Mouse (Mus musculus) MEL (cell line): ENCODE data around the gene Rpgrip1l. TPM values are rescaled to one million over a fixed set of nuclear protein-coding genes. Genes with fewer than 3 reads are reported as not detected.

Experiments
- DNase-seq: peaks from one replicate; pipeline ENCODE4 v3.0.0; 2011; ENCODE audit warnings: low read depth, low spot score
- H3K27ac ChIP-seq: 2 replicates; pipeline ENCODE4 v1.5.1; 2012; ENCODE audit warnings: low read depth, mild to moderate bottlenecking, control low read depth, low read length, moderate library complexity; ENCODE audit not compliant: control insufficient read depth
- H3K27me3 ChIP-seq, 2 experiments: fragments of 150-350 bp in 1 of 2; sonication (generic) in 1 of 2; 2 replicates each; pipeline ENCODE4 v1.6.1; 2012; ENCODE audit warnings: low read length in 2 of 2, mild to moderate bottlenecking in 2 of 2, improper control_type of control experiment in 1 of 2, moderate library complexity in 1 of 2; ENCODE audit not compliant: insufficient read depth in 2 of 2, control insufficient read depth in 1 of 2
- H3K36me3 ChIP-seq, 2 experiments: 2 replicates each; pipeline ENCODE4 v1.6.1; 2012 to 2014; ENCODE audit warnings: low read length in 2 of 2, improper control_type of control experiment in 1 of 2, inconsistent platforms in 1 of 2, mild to moderate bottlenecking in 1 of 2; ENCODE audit not compliant: insufficient read depth in 2 of 2, control insufficient read depth in 1 of 2
- H3K4me1 ChIP-seq, 2 experiments: fragments of 150-350 bp in 1 of 2; sonication (generic) in 1 of 2; 2 replicates each; pipeline ENCODE4 v1.6.1; 2012; ENCODE audit warnings: low read length in 2 of 2, improper control_type of control experiment in 1 of 2, mild to moderate bottlenecking in 1 of 2; ENCODE audit not compliant: insufficient read depth in 2 of 2, control insufficient read depth in 1 of 2
- H3K4me3 ChIP-seq, 2 experiments: fragments of 150-350 bp in 1 of 2; sonication (generic) in 1 of 2; 2 replicates each; pipeline ENCODE4 v1.5.1; 2012; ENCODE audit warnings: low read depth in 2 of 2, low read length in 2 of 2, mild to moderate bottlenecking in 2 of 2, moderate library complexity in 2 of 2, control low read depth in 1 of 2, improper control_type of control experiment in 1 of 2; ENCODE audit not compliant: control insufficient read depth in 1 of 2, insufficient read depth in 1 of 2
- H3K79me2 ChIP-seq: 2 replicates; pipeline ENCODE4 v1.6.1; 2012; ENCODE audit warnings: mild to moderate bottlenecking, low read length, moderate library complexity; ENCODE audit not compliant: control insufficient read depth, poor library complexity, insufficient read depth
- H3K9ac ChIP-seq: 2 replicates; pipeline ENCODE4 v1.6.1; 2012; ENCODE audit warnings: low read depth, mild to moderate bottlenecking, control low read depth, low read length, moderate library complexity; ENCODE audit not compliant: control insufficient read depth, poor library complexity, severe bottlenecking
- H3K9me3 ChIP-seq: fragments of 150-350 bp; sonication (generic); replicated peaks from 2 replicates; pipeline ENCODE4 v1.6.1; 2012; ENCODE audit warnings: mild to moderate bottlenecking, low read length, improper control_type of control experiment, moderate library complexity; ENCODE audit not compliant: insufficient read depth
- CHD1 ChIP-seq: IDR thresholded peaks from 2 replicates; pipeline ENCODE4 v1.6.1; 2012; ENCODE audit warnings: low read depth, mild to moderate bottlenecking, inconsistent platforms, low read length, improper control_type of control experiment
- CTCF ChIP-seq, 3 experiments: IDR thresholded peaks in 2 of 3; conservative IDR thresholded peaks in 1 of 3; 2 replicates each; pipeline ENCODE4 v1.5.1; 2011 to 2012; ENCODE audit warnings: low read length in 3 of 3, low read depth in 2 of 3, mild to moderate bottlenecking in 2 of 3, improper control_type of control experiment in 1 of 3, inconsistent platforms in 1 of 3, mixed read lengths in 1 of 3, moderate library complexity in 1 of 3; ENCODE audit not compliant: control insufficient read depth in 1 of 3, insufficient read depth in 1 of 3, poor library complexity in 1 of 3, severe bottlenecking in 1 of 3
- E2F4 ChIP-seq: IDR thresholded peaks from 2 replicates; pipeline ENCODE4 v1.6.1; 2011; ENCODE audit warnings: low read depth, low read length, improper control_type of control experiment, borderline replicate concordance
- ETS1 ChIP-seq: IDR thresholded peaks from 2 replicates; pipeline ENCODE4 v1.6.1; 2012; ENCODE audit warnings: low read depth, mild to moderate bottlenecking, inconsistent platforms, low read length, improper control_type of control experiment, moderate library complexity
- GABPA ChIP-seq: IDR thresholded peaks from 2 replicates; pipeline ENCODE4 v1.6.1; 2012; ENCODE audit warnings: low read depth, mild to moderate bottlenecking, inconsistent platforms, low read length, improper control_type of control experiment, moderate library complexity
- GATA1 ChIP-seq: IDR thresholded peaks from 2 replicates; pipeline ENCODE4 v1.6.1; 2011; ENCODE audit warnings: low read depth, low read length, improper control_type of control experiment
- JUND ChIP-seq: IDR thresholded peaks from 2 replicates; pipeline ENCODE4 v1.6.1; 2011; ENCODE audit warnings: low read depth, mild to moderate bottlenecking, improper control_type of control experiment, low read length
- KAT2A ChIP-seq: conservative IDR thresholded peaks from 2 replicates; pipeline ENCODE4 v1.6.1; 2012; ENCODE audit warnings: low read depth, low read length, improper control_type of control experiment, inconsistent platforms
- MAFK ChIP-seq: IDR thresholded peaks from 2 replicates; pipeline ENCODE4 v1.6.1; 2011; ENCODE audit warnings: low read depth, mild to moderate bottlenecking, low read length, improper control_type of control experiment, borderline replicate concordance
- MAX ChIP-seq: IDR thresholded peaks from 2 replicates; pipeline ENCODE4 v1.6.1; 2011; ENCODE audit warnings: low read length, improper control_type of control experiment
- MAZ ChIP-seq: IDR thresholded peaks from 2 replicates; pipeline ENCODE4 v1.6.1; 2012; ENCODE audit warnings: low read depth, mild to moderate bottlenecking, inconsistent platforms, low read length, improper control_type of control experiment
- MEF2A ChIP-seq: IDR thresholded peaks from 2 replicates; pipeline ENCODE4 v1.6.1; 2014; ENCODE audit warnings: low read depth, mild to moderate bottlenecking, inconsistent platforms, low read length, improper control_type of control experiment; ENCODE audit not compliant: poor library complexity, insufficient replicate concordance, severe bottlenecking; ENCODE audit errors: extremely low read depth
- MXI1 ChIP-seq: IDR thresholded peaks from 2 replicates; pipeline ENCODE4 v1.6.1; 2011; ENCODE audit warnings: mild to moderate bottlenecking, low read depth, low read length, improper control_type of control experiment
- MYB ChIP-seq: IDR thresholded peaks from 2 replicates; pipeline ENCODE4 v1.6.1; 2011; ENCODE audit warnings: mild to moderate bottlenecking, low read depth, low read length, improper control_type of control experiment
- NELFE ChIP-seq: IDR thresholded peaks from 2 replicates; pipeline ENCODE4 v1.6.1; 2011; ENCODE audit warnings: low read depth, low read length, improper control_type of control experiment
- POLR2A ChIP-seq, 2 experiments: IDR thresholded peaks; 2 replicates each; pipeline ENCODE4 v1.6.1; 2011 to 2012; ENCODE audit warnings: low read length in 2 of 2, mild to moderate bottlenecking in 2 of 2, control low read depth in 1 of 2, improper control_type of control experiment in 1 of 2, low read depth in 1 of 2, moderate library complexity in 1 of 2; ENCODE audit not compliant: control insufficient read depth in 1 of 2, insufficient read depth in 1 of 2, poor library complexity in 1 of 2
- RAD21 ChIP-seq: IDR thresholded peaks from 2 replicates; pipeline ENCODE4 v1.6.1; 2011; ENCODE audit warnings: mild to moderate bottlenecking, low read depth, low read length, improper control_type of control experiment
- SMC3 ChIP-seq: IDR thresholded peaks from 2 replicates; pipeline ENCODE4 v1.6.1; 2011; ENCODE audit warnings: low read depth, low read length, improper control_type of control experiment
- TCF12 ChIP-seq: IDR thresholded peaks from 2 replicates; pipeline ENCODE4 v1.6.1; 2014; ENCODE audit warnings: low read depth, mild to moderate bottlenecking, inconsistent platforms, low read length, improper control_type of control experiment, moderate library complexity
- USF1 ChIP-seq: IDR thresholded peaks from 2 replicates; pipeline ENCODE4 v1.6.1; 2014; ENCODE audit warnings: low read depth, mild to moderate bottlenecking, inconsistent platforms, low read length, improper control_type of control experiment, moderate library complexity
- ZKSCAN1 ChIP-seq: IDR thresholded peaks from 2 replicates; pipeline ENCODE4 v1.6.1; 2012; ENCODE audit warnings: low read depth, mild to moderate bottlenecking, inconsistent platforms, low read length, improper control_type of control experiment, moderate library complexity
- polyA plus RNA-seq, 2 experiments: library from polyadenylated mRNA; stranded (reverse) in 1 of 2; unstranded in 1 of 2; fragments of >175 nt in 1 of 2; fragments of >200 nt in 1 of 2; gene quantifications; 2 replicates each; pipeline versions ENCODE4 v1.2.1 to v1.2.4; 2012; ENCODE audit warnings: low replicate concordance in 2 of 2, low read depth in 1 of 2; ENCODE audit not compliant: insufficient read length in 2 of 2, insufficient read depth in 1 of 2, missing spikeins in 1 of 2
- total RNA-seq: library from RNA; depleted of rRNA; stranded (reverse); fragments of 300-350 nt; gene quantifications from 2 replicates; pipeline ENCODE4 v1.2.3, GENCODE M21; 2012

Gene Rpgrip1l
- total and polyA plus RNA-seq, 3 experiments = 2.9 to 3.9 TPM; not detected in 1

GRCm38 (mm10) chr8:91197233-91197632, 115.8 kb downstream of the Rpgrip1l start:
- no peak overlapping the region for H3K4me3 ChIP-seq
- no peaks in the 10 kb centered on the region for H3K79me2 ChIP-seq
- H3K9ac ChIP-seq = no peak overlapping the region
- H3K9me3 ChIP-seq = no peaks in the 10 kb centered on the region
- DNase-seq = no peak
- TF ChIP-seq ZKSCAN1 (no peak), ETS1 (no peak), MXI1 (no peak)
- peaks cover 0 to 1% of the 10 kb centered on the region in 2 experiments; a peak in 1 of 4 replicates for H3K27me3 ChIP-seq
- H3K4me1 ChIP-seq = no peaks in the 10 kb centered on the region; a peak in 1 of 4 replicates
- no peaks in the 10 kb centered on the region for H3K36me3 ChIP-seq
- no peak overlapping the region for H3K27ac ChIP-seq

DNA sequence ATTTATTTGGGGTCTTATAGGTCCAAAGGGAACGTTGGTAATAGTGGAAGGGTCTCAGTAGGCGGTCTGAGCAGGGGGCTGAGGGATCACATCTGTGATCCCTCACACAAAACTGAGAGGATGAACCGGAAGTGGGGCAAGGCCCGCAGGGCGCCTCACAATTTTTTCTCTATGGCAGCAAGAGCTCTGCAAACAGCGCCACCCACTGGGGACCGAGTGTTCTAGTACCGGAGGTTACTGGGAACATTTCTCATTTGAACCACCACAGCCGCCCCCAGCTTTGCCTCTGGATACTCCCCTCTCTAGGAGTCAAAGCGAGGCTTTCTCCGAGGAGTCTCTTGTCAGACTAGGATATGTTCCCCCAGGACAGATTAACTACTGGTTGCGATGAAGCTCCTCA, 116.4 kb downstream of the Rpgrip1l start:
- H3K4me1 ChIP-seq = no peaks in the 10 kb centered on the region; a peak in 1 of 4 replicates
- peaks cover 0 to 1% of the 10 kb centered on the region in 2 experiments; a peak in 1 of 4 replicates for H3K27me3 ChIP-seq
- no peak overlapping the region for H3K9ac ChIP-seq
- H3K36me3 ChIP-seq = no peaks in the 10 kb centered on the region
- no peaks in the 10 kb centered on the region for H3K9me3 ChIP-seq
- TF ChIP-seq NELFE (no peak), RAD21 (peak; percentile 17), CTCF (IDR thresholded peaks at IDR 0.05 in 2 of 3, conservative IDR thresholded peaks at IDR 0.05 in 1 of 3; ENCODE audit: control insufficient read depth in 1 of 3, insufficient read depth in 1 of 3, low read depth in 2 of 3, low read length in 3 of 3, poor library complexity in 1 of 3, severe bottlenecking in 1 of 3) (peak; percentile 23 to 64 (median 56); a peak in 5 of 6 replicates), SMC3 (peak; percentile 34)
- peak; percentile 39 for DNase-seq
- no peaks in the 10 kb centered on the region for H3K79me2 ChIP-seq
- H3K4me3 ChIP-seq = no peak overlapping the region
- H3K27ac ChIP-seq = no peak overlapping the region

DNA sequence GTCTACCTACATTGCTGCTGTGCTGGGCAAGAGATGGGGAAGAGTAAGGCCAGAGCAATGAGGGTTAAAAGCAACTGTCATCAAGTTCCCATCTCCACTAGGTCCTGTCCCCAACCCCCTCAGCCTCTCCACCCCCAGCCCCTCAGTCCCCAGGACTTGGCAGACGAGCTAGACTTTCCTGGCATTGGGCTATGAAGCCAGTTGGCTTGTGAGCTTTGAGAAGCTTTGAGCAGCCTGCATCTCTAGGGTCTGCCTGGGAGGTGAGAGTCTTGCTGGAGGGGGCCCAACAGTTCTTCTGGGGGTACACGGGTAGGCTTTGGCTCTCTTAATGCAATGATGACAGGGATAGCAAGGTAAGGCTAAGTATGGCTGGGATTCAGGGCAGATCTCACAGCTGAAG, 119.0 kb downstream of the Rpgrip1l start:
- Histone ChIP-seq H3K79me2 (no peaks in the 10 kb centered on the region), H3K4me3 (no peak overlapping the region), H3K36me3 (no peaks in the 10 kb centered on the region), H3K9me3 (no peaks in the 10 kb centered on the region), H3K27ac (no peak overlapping the region), H3K9ac (no peak overlapping the region), H3K4me1 (no peaks in the 10 kb centered on the region; a peak in 1 of 4 replicates), H3K27me3 (peaks cover 0 to 1% of the 10 kb centered on the region in 2 experiments; a peak in 1 of 4 replicates)
- DNase-seq = no peak
- TF ChIP-seq TCF12 (no peak), MAZ (no peak), CTCF (IDR thresholded peaks at IDR 0.05 in 2 of 3, conservative IDR thresholded peaks at IDR 0.05 in 1 of 3; ENCODE audit: control insufficient read depth in 1 of 3, insufficient read depth in 1 of 3, low read depth in 2 of 3, low read length in 3 of 3, poor library complexity in 1 of 3, severe bottlenecking in 1 of 3) (no peak), GATA1 (no peak), CHD1 (no peak), KAT2A (no peak), MAX (no peak), JUND (no peak), E2F4 (no peak), GABPA (no peak), MYB (no peak), MAFK (no peak), USF1 (no peak), MEF2A (no peak), POLR2A (IDR thresholded peaks at IDR 0.05; ENCODE audit: control insufficient read depth in 1 of 2, insufficient read depth in 1 of 2, low read depth in 1 of 2, low read length in 2 of 2, poor library complexity in 1 of 2) (no peak)
